Mouse (Mus musculus): Measurements from ENCODE around the gene Gm13757.
"Not testable (repeated sequence)": the region's sequence is repeated elsewhere in the genome, so short reads cannot be mapped to it uniquely, and the experiment has no call there.

Gene Gm13757

DNA sequence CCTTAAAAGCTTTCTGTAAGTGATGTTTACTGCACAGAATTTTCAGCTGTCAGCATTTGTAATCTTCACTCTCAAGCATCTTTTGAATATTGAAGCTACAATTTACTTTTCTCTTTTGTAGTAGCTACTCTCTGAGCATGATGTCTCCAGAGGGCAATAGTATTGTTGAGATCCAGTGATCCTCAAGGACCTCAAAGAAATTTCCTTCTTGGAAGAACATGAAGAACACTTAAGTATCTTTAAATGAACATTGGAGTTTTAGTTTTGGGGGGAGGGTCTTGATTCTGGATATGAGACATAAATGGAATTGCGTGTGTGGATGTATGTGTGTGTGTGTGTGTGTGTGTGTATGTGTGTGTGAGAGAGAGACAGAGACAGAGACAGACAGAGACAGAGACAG is at the start of gene Gm13757:
Gene Gm13757, minus strand, starts transcription at position 101 of the 400 bp plus-strand sequence.
- no peak for DNase-seq (ENCODE audit: low spot score)

DNA sequence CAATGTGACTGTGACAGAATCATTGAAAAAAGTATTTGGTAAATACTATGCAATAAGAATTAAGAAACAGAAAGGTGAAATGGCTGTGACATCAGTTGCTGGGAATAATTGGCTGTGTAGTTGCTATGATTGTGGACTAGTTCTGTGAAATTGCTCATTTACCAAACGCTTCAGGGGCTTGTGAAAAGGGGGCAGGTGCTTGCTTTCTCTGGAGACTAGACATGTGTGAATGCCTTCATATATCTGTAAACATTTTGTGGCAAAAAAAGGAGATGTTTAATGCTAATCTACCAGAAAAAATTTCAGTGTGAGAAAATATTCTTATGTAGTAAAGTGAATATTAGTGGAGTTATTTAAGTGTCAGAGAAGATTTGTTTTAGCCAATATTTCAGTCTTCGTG is 44.1 kb upstream of the Gm13757 start, which contains the start of gene Olfr1185-ps1:
Gene Olfr1185-ps1, plus strand, starts transcription at position 301 of the 400 bp plus-strand sequence.
- DNase-seq (ENCODE audit: low spot score) = no peak

DNA sequence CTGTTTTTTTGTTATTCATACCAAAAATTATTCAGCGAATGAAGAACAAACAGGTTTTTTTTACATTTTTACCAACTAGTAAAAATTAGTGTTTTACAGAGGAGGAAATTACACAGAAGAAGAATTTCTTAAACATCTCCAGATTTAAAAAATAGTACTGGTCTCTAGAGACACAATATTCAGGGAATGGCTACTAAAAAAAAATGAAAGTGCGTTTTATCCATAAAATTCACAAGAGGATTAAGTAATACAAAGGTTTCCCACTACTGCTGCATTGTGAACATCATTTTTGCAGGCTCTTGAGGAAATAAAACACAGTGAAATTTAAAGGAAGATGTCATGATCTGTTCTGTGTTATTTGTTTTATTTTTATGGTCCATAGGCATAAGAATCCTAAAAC is 34.4 kb upstream of the Gm13757 start, which contains the start of gene Olfr1184:
Gene Olfr1184, plus strand, starts transcription at position 301 of the 400 bp plus-strand sequence.
- no peak for DNase-seq (ENCODE audit: low spot score)

DNA sequence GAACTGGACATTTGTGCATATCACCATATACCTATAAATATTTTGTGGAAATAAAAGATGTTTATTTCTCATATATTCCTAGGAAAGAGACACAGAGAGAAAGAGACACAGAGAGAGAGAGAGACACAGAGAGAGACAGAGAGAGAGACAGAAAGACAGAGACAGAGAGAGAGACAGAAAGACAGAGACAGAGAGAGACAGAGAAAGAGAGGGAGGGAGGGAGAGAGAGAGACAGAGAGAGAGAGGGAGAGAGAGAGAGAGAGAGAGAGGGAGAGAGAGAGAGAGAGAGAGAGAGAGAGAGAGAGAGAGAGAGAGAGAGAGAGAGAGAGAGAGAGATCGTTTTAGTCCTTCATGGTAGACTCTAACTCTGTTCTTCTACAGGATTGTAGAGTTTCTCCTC is 5.6 kb upstream of the Gm13757 start, which contains the start of gene Olfr1183:
Gene Olfr1183, plus strand, starts transcription at position 301 of the 400 bp plus-strand sequence.
- DNase-seq (ENCODE audit: low spot score) = not testable (repeated sequence)

DNA sequence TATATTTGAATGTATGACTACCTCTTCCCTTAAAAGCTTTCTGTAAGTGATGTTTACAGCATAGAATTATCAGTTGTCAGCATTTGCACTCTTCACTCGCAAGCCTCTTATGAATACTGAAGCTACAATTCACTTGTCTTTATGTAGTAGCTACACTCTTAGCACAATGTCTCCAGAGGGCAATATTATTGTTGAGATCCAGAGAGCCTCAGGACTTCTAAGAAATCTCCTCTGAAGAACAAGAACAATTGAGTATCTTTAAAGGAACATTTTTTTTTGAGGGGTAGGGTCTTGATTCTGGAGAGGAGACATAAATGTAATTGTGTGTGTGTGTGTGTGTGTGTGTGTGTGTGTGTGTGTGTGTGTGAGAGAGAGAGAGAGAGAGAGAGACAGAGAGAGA is 22.9 kb downstream of the Gm13757 start, which contains the start of gene Olfr1181:
Gene Olfr1181, minus strand, starts transcription at position 101 of the 400 bp plus-strand sequence.
- DNase-seq (ENCODE audit: low spot score) = no peak

DNA sequence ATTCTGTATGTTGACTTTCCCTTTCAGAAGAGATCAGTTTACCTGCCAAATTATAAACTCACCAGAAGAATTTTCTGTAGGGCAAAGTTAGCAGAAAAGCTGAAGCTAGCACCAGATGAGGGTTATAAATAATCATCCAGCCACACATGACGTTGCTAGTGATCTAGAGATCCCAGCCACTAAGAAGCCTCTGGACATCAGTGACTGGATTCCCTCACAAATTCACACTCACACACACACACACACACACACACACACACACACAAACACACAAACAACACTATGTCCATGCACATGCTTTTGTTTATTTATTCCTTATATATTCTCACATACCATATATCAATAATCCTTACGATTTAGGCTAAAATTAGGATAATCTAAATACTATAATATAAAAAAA is 29.9 kb downstream of the Gm13757 start, which contains the start of gene Olfr1180:
Gene Olfr1180, minus strand, starts transcription at position 101 of the 400 bp plus-strand sequence.
- DNase-seq (ENCODE audit: low spot score) = no peak

DNA sequence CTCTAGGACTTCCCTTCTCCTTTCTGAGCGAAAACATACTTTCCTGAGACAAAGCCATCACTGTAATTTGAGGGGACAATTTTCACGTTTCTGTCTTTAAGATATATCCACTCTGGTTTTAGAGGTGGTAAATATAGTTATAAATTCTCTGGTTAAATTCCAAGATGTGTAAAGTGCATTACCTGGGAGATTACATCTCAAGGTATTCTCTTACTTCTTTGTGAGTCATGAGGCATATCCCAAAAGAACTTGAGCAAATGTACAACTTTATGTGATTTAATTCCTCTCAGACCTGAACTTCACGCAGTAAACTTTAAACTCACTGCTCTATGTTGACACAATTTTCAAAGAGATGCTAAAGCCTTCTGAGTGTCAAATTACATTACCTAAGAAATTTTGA is 42.6 kb downstream of the Gm13757 start, which contains the start of gene Olfr1179:
Gene Olfr1179, minus strand, starts transcription at position 101 of the 400 bp plus-strand sequence.
- no peak for DNase-seq (ENCODE audit: low spot score)

Measured in ovary, postnatal 36 days (tissue).